Mouse (Mus musculus) embryonic facial prominence, embryonic 12.5 days (tissue): ENCODE measurements at regions not wholly inside any gene's neighbourhood (a gene's known extent, or its start where the extent isn't known, plus 50 kb on each side); places are given as distances from the start of the nearest gene placed in this dataset.

Experiments used
- ATAC-seq: fragments of 200-750 bp; cut with Nextera tagmentation; 2 replicates; pipeline ENCODE4 v1.8.0; 2017; ENCODE audit not compliant: insufficient number of reproducible peaks, insufficient read depth, low FRiP score, low TSS enrichment
- H3K27ac ChIP-seq: fragments of 300-500 bp; sonication (generic); 2 replicates; pipeline ENCODE4 v1.5.1; 2016; ENCODE audit warnings: mild to moderate bottlenecking
- H3K27me3 ChIP-seq: fragments of 300-500 bp; sonication (generic); 2 replicates; pipeline ENCODE4 v1.6.1; 2016; ENCODE audit warnings: mild to moderate bottlenecking, moderate library complexity
- H3K36me3 ChIP-seq: fragments of 300-500 bp; sonication (generic); 2 replicates; pipeline ENCODE4 v1.6.1; 2016; ENCODE audit warnings: mild to moderate bottlenecking
- H3K4me1 ChIP-seq: fragments of 300-500 bp; sonication (generic); 2 replicates; pipeline ENCODE4 v1.6.1; 2016
- H3K4me2 ChIP-seq: fragments of 300-500 bp; sonication (generic); replicated peaks from 2 replicates; pipeline ENCODE4 v1.6.1; 2016; ENCODE audit warnings: mild to moderate bottlenecking, moderate library complexity
- H3K4me3 ChIP-seq: fragments of 300-500 bp; sonication (generic); 2 replicates; pipeline ENCODE4 v1.5.1; 2016; ENCODE audit warnings: mild to moderate bottlenecking
- H3K9ac ChIP-seq: fragments of 300-500 bp; sonication (generic); 2 replicates; pipeline ENCODE4 v1.6.1; 2016; ENCODE audit warnings: mild to moderate bottlenecking, moderate library complexity
- H3K9me3 ChIP-seq: fragments of 300-500 bp; sonication (generic); 2 replicates; pipeline ENCODE4 v1.6.1; 2016; ENCODE audit warnings: mild to moderate bottlenecking, moderate library complexity
- WGBS: fragments of 180-500 bp; shearing (Covaris S2); methylation state at CpG from one replicate; pipeline ENCODE4 v1.1.7; 2016; 5-methylcytosine and 5-hydroxymethylcytosine counted together

GRCm38 (mm10) chr4:54469176-54469575 is 475.7 kb upstream of the Zfp462 start:
- no peak for ATAC-seq
- no peak overlapping the region for H3K9ac ChIP-seq
- H3K27me3 ChIP-seq, result no peaks in the 10 kb centered on the region
- WGBS, result 33% methylated on average over 2 of the region's 2 CpGs
- no peak overlapping the region for H3K4me3 ChIP-seq
- H3K27ac ChIP-seq, result peak overlapping the region; percentile 91
- H3K36me3 ChIP-seq, result no peaks in the 10 kb centered on the region
- H3K4me1 ChIP-seq, result peaks cover 22% of the 10 kb centered on the region
- no peak overlapping the region for H3K4me2 ChIP-seq
- no peaks in the 10 kb centered on the region for H3K9me3 ChIP-seq

GRCm38 (mm10) chr4:54470022-54471008 is 474.5 kb upstream of the Zfp462 start:
- Histone ChIP-seq H3K36me3 (no peaks in the 10 kb centered on the region), H3K27me3 (no peaks in the 10 kb centered on the region), H3K9me3 (no peaks in the 10 kb centered on the region), H3K4me1 (peaks cover 20% of the 10 kb centered on the region), H3K4me3 (no peak overlapping the region), H3K9ac (no peak overlapping the region), H3K27ac (peak overlapping the region; percentile 91), H3K4me2 (0 out of 2 replicates have a peak overlapping the region, but pooled peaks have one; percentile 13)
- peak; percentile 81 for ATAC-seq
- WGBS, result 16% methylated on average over 13 of the region's 13 CpGs

DNA sequence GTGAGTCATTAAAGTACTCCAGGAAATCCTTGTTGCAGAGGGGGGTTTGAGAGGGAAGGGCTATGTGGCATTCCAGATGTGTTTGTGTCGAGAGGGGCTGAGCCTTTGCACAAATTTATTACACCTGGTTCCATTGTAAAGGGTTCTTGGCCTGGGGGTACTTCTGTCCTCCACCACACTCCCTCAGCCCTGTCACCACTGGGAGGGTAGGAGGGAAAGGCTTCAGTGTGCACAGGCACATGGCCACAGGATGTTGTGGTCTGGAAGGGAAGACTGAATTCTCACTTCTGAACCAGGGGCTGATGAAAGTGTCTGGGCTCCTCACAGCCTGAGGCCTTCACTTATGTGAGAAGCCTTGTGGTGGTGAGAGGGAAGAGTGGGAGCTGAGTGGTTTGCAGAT is 473.8 kb upstream of the Zfp462 start:
- Histone ChIP-seq H3K27me3 (no peaks in the 10 kb centered on the region), H3K9me3 (no peaks in the 10 kb centered on the region), H3K36me3 (no peaks in the 10 kb centered on the region), H3K4me1 (peaks cover 20% of the 10 kb centered on the region), H3K9ac (no peak overlapping the region), H3K27ac (peak overlapping the region; percentile 91), H3K4me2 (no peak overlapping the region), H3K4me3 (no peak overlapping the region)
- 22% methylated on average over 1 of the region's 1 CpGs for WGBS
- peak; percentile 59 for ATAC-seq

- H3K9ac ChIP-seq, result no peak overlapping the region
- no peak overlapping the region for H3K27ac ChIP-seq
- no peak overlapping the region for H3K4me3 ChIP-seq
- ATAC-seq, result no peak
- no peak overlapping the region for H3K4me2 ChIP-seq
- H3K9me3 ChIP-seq, result no peaks in the 10 kb centered on the region
- H3K36me3 ChIP-seq, result no peaks in the 10 kb centered on the region
- no peaks in the 10 kb centered on the region for H3K27me3 ChIP-seq
- H3K4me1 ChIP-seq, result no peaks in the 10 kb centered on the region
- 76% methylated on average over 2 of the region's 2 CpGs for WGBS
Observed at GRCm38 (mm10) chr4:54481766-54482165, 463.1 kb upstream of the Zfp462 start.

- H3K27me3 ChIP-seq, result no peaks in the 10 kb centered on the region
- H3K4me2 ChIP-seq, result no peak overlapping the region
- H3K9ac ChIP-seq, result no peak overlapping the region
- ATAC-seq, result peak; percentile 47; the same call in 1 of the 2 replicates
- H3K36me3 ChIP-seq, result no peaks in the 10 kb centered on the region
- no peak overlapping the region for H3K27ac ChIP-seq
- no peak overlapping the region for H3K4me3 ChIP-seq
- no peaks in the 10 kb centered on the region for H3K9me3 ChIP-seq
- H3K4me1 ChIP-seq, result no peaks in the 10 kb centered on the region; the same call in 1 of the 2 replicates
- WGBS, result 41% methylated on average over 6 of the region's 6 CpGs
Observed at GRCm38 (mm10) chr4:54493074-54493473, 451.8 kb upstream of the Zfp462 start.

DNA sequence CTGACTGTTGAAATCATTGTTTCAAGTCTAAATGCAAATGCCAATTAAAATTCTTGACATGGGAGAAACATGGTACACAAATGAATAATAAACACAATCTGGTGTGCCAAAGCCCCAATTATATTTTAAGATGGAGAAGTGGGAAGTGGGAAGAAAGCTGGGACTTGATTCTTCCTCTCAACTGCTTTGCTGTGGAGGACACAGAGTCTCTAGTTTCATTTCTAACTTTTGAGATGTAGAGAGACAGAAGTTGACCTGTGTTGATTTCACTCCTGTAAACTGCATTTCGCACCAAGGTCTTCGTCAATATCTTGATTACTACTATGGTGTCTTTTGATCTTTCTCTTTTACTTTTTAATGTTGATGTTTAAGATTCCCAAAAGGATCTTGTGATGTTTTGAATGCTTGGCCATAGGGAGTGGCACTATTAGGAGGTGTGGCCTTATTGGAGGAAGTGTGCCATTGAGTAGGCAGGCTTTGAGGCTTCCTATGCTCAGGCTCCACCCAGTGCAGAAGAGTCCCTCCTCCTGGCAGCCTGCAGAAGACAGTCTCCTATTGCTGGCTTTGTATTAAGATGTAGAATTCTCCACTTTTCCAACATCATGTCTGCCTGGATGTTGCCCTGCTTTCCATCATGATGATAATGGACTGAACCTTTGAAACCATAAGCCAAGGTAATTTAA is 447.4 kb upstream of the Zfp462 start:
- Histone ChIP-seq H3K4me1 (no peaks in the 10 kb centered on the region; the same call in 1 of the 2 replicates), H3K9ac (no peak overlapping the region), H3K36me3 (no peaks in the 10 kb centered on the region), H3K27me3 (no peaks in the 10 kb centered on the region), H3K9me3 (no peaks in the 10 kb centered on the region), H3K4me3 (no peak overlapping the region), H3K27ac (no peak overlapping the region), H3K4me2 (no peak overlapping the region)
- ATAC-seq, result no peak
- 95% methylated on average over 2 of the region's 2 CpGs for WGBS

GRCm38 (mm10) chr4:54515934-54516333 is 428.9 kb upstream of the Zfp462 start:
- Histone ChIP-seq H3K9ac (no peak overlapping the region), H3K4me1 (peaks cover 7% of the 10 kb centered on the region; the same call in 1 of the 2 replicates), H3K27ac (no peak overlapping the region), H3K9me3 (no peaks in the 10 kb centered on the region), H3K4me3 (no peak overlapping the region), H3K36me3 (no peaks in the 10 kb centered on the region), H3K4me2 (no peak overlapping the region), H3K27me3 (no peaks in the 10 kb centered on the region)
- WGBS, result 82% methylated on average over 1 of the region's 1 CpGs
- no peak for ATAC-seq

DNA sequence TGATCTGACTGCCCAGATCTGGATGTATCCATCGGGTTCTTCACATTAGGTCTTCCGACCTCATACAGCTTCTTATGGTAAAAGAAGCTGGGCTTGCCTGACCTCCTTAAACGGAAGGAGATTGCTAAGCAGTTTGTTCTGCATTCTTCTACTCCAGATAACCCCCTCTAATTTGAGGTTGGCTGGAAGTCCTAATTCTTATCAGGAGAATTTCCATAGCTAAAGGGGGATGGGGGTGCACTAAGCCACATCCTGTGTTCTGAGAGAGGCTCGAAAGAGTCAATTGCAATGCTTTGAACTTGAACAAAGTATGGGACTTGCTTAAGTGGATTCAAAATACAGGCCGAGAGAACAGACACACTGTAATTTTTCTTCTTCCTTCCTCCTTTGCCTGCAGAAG is 421.6 kb upstream of the Zfp462 start:
- Histone ChIP-seq H3K27me3 (no peaks in the 10 kb centered on the region), H3K4me3 (no peak overlapping the region), H3K27ac (no peak overlapping the region), H3K4me1 (peaks cover 33% of the 10 kb centered on the region), H3K4me2 (no peak overlapping the region), H3K36me3 (no peaks in the 10 kb centered on the region), H3K9ac (no peak overlapping the region), H3K9me3 (no peaks in the 10 kb centered on the region)
- 53% methylated on average over 5 of the region's 5 CpGs for WGBS
- ATAC-seq, result no peak

DNA sequence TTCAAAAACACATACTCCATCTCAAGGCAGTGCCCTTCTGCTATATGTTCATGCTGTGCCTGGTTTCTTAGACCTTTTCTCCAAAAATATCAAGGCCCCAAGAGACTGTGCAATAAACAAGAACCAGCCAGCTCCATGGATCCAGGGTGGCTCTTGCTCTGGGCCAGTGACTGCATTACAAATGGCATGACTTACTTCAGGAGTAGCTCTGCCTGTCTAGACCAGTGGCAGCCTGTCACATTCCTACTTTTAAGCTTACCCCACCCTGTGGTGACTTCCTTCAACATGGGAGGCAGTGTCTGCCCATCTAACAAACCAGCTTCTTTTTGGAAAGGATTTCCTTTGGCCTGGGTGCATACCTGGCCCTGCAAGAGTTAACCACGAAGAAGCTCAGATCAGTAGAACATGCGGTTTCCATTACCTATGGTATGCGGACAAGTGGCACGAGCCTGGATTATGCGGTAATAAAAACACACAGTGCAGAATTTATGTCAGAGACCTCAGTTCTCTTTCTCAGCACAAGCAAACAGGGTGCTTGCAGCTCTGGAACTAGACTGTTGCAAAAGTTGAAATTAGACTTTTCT is 418.8 kb upstream of the Zfp462 start:
- H3K4me1 ChIP-seq, result peaks cover 33% of the 10 kb centered on the region
- WGBS, result 9% methylated on average over 5 of the region's 5 CpGs
- ATAC-seq, result peak; percentile 63
- H3K27ac ChIP-seq, result peak overlapping the region; percentile 81
- H3K36me3 ChIP-seq, result no peaks in the 10 kb centered on the region
- no peaks in the 10 kb centered on the region for H3K9me3 ChIP-seq
- no peak overlapping the region for H3K9ac ChIP-seq
- no peak overlapping the region; the same call in 1 of the 2 replicates for H3K4me2 ChIP-seq
- H3K4me3 ChIP-seq, result no peak overlapping the region
- no peaks in the 10 kb centered on the region for H3K27me3 ChIP-seq

- Histone ChIP-seq H3K4me2 (no peak overlapping the region), H3K9me3 (no peaks in the 10 kb centered on the region), H3K36me3 (no peaks in the 10 kb centered on the region), H3K9ac (no peak overlapping the region), H3K27me3 (no peaks in the 10 kb centered on the region), H3K4me1 (peaks cover 33% of the 10 kb centered on the region), H3K27ac (peak overlapping the region; percentile 81; the same call in 1 of the 2 replicates), H3K4me3 (no peak overlapping the region)
- 86% methylated on average over 2 of the region's 2 CpGs for WGBS
- ATAC-seq, result no peak
Observed at GRCm38 (mm10) chr4:54527660-54528059, 417.2 kb upstream of the Zfp462 start.

DNA sequence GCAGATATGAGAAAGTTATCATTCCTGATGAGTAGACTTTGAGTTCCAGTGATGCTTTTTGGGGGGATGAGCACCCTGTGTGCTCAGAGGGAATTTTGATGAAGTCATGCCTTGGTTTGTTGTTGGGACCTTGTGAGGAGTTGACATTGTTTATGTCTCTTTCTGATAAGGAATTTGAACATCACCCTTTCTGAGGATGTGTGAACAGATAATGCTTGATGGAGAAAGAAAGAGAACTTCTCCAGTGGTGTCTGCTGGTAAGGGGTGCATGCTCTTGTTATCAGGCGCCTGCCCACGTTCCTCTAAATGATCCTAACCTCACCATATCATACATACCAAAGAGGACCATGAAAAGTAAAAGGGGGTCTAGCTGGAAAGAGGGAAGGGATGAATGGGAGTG is 413.1 kb upstream of the Zfp462 start:
- H3K36me3 ChIP-seq, result no peaks in the 10 kb centered on the region
- H3K27me3 ChIP-seq, result no peaks in the 10 kb centered on the region
- no peaks in the 10 kb centered on the region for H3K9me3 ChIP-seq
- no peak for ATAC-seq
- H3K27ac ChIP-seq, result no peak overlapping the region
- H3K4me2 ChIP-seq, result no peak overlapping the region
- no peak overlapping the region for H3K9ac ChIP-seq
- no peak overlapping the region for H3K4me3 ChIP-seq
- H3K4me1 ChIP-seq, result peaks cover 18% of the 10 kb centered on the region
- WGBS, result 98% methylated on average over 2 of the region's 2 CpGs
